Mouse (Mus musculus) mouse trophoblast stem cell (cell line): ENCODE data around the gene Tmem203.

Source experiments
- in situ Hi-C, 2 experiments: fragments of 300-500 bp; cut with MseI, MboI; formaldehyde crosslinking; loops; 2 replicates in 1 of 2; 3 replicates in 1 of 2; pipeline ENCODE4 v1.15.1; 2025

Tmem203 gene

GRCm38 (mm10) chr2:25263623-25264285 is 8.5 kb downstream of the Tmem203 start:
- in situ Hi-C loops = no loop called here

DNA sequence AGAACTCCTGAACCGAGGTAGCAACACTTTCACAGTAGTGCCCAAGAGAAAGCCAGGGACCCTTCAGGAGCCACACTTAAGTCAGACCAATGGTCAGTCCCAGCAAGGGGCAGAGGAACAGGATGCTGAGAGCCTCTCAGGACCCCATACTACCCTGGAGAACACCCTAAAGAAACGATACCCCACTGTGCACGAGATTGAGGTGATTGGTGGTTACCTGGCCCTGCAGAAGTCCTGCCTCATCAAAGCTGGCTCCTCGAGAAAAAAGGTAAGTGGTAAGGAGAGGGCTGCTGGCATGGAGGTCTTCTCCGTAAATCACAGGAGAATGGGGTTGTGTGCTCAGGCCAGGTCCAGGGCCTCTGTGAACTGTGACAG is 9.0 kb downstream of the Tmem203 start:
- in situ Hi-C loops = no loop called here

DNA sequence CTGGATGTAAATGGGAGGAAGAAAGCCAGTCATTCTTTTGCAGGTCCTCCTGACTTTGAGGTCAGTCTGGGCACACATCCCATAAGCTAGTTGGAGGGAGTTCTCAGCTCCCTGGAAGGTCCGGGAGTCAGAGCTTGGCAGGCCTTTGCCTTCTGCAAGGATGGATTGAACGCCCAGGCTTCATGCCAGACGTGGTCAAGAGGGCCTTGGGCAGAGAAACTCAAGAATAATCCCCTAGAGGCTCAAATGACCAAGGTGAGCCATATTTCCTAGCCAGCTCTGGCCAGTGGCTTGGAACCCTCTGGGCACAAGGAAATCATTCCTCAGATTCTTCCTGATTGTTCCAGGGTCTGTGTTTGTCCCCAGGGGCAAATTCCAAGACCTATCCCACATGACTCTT is 9.6 kb downstream of the Tmem203 start:
- in situ Hi-C loops = no loop called here

DNA sequence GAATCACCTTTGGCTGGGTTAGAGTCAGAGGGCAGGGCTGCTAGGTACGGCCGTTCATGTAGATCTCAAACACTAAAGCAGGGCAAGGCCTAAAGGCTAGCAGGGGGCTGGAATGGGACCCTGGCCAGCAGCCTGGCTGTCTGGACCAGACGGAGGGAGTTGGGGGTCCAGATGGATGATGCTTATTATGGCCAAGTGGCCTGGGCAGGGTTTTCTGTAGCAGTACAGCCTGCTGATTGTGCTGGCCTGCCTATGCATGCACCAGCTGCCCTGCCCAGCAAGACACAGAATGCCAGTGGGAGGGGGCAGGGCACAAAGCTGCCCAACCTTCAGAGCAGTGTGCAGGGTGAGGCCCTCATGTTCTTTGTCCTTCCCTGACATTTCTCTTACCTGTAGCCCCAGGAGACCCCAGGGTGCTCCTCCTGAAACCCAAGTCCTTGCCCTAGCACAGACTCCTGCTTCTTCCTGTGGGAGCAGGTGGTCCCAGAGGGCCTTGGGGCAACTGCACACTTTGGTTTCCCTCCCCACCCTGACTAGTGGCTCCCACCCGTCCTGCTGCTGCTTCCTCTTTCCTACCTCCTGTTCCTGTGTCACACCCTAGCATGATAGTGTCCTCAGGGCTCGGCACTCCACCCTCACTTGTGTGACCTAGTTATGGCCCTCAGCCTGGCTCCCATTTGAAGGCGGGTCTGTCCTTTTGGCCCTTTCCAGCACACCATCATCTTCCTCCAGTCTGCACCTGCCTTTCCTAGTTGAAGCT is 10.8 kb downstream of the Tmem203 start:
- in situ Hi-C loops = no loop called here

- in situ Hi-C loops = no loop called here
Observed at GRCm38 (mm10) chr2:25266720-25267119, 11.5 kb downstream of the Tmem203 start.

DNA sequence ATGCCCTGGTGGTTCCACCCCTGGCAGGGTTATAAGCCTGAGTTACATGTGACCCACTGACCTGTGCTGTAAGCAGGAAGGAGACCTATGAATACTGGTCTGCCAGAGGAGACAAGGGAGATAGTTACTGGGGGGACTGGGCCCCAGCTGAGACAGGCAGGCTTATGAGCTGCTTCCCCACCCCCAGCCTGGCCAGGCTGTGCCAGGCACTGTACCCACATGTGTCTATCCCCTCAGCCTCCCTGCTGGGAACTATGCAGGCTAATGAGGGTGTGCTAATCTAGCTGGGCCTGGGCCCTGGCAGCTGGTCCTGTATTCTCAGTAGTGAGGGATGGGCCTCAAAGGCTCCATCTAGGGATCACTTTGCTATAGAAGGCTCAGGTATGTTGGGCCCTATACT is 12.0 kb downstream of the Tmem203 start:
- in situ Hi-C loops = no loop called here

GRCm38 (mm10) chr2:25267746-25268309 is 12.6 kb downstream of the Tmem203 start:
- in situ Hi-C loops = no loop called here

- in situ Hi-C loops = no loop called here
Observed at GRCm38 (mm10) chr2:25271827-25272511, 16.7 kb downstream of the Tmem203 start, which contains the start of the genes Ssna1 and Anapc2. Gene Ssna1 (minus strand): TSS chr2:25272438. Gene Anapc2 (plus strand): TSS chr2:25272478.

GRCm38 (mm10) chr2:25272515-25272914 is 17.3 kb downstream of the Tmem203 start:
- in situ Hi-C loops = no loop called here

DNA sequence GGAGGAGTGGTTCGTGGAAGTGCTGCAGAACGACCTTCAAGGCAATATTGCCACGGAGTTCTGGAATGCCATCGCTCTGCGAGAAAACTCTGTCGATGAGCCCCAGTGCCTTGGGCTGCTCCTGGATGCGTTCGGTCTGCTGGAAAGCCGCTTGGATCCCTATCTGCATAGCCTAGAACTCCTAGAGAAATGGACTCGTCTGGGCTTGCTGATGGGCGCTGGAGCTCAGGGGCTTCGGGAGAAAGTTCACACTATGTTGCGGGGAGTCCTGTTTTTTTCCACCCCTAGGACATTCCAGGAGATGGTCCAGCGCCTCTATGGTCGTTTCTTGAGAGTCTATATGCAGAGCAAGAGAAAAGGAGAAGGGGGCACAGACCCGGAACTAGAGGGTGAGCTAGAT is 17.8 kb downstream of the Tmem203 start:
- in situ Hi-C loops = no loop called here

GRCm38 (mm10) chr2:25278928-25279882 is 24.0 kb downstream of the Tmem203 start:
- in situ Hi-C loops = no loop called here

GRCm38 (mm10) chr2:25285551-25285950 is 30.3 kb downstream of the Tmem203 start:
- in situ Hi-C loops = no loop called here

DNA sequence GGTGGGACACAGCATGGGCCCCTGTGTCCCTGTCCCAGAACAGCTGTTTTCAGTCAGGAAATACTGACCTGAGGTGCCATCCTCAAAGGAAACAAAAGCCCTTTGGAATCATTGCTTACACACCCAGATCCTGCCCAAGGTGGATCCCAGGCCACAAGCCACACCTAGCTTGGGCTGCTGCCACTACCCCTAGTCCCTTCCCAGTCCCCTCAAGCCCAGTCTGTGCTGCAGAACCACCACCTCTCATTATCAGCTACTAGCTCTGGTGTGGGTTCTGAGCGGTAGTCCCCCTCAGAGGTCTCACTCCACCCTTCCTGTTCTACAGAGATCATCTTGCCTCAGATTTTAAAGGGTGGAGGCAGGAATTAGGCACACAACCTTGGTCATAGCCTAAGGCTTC is 31.1 kb downstream of the Tmem203 start:
- in situ Hi-C loops = no loop called here

- in situ Hi-C loops = no loop called here
Observed at GRCm38 (mm10) chr2:25286837-25287636, 31.8 kb downstream of the Tmem203 start.

- in situ Hi-C loops = no loop called here
Observed at GRCm38 (mm10) chr2:25287927-25288649, 32.8 kb downstream of the Tmem203 start, which contains the start of gene Tmem210. Gene Tmem210 (plus strand): TSS chr2:25288145.

- in situ Hi-C loops = no loop called here
Observed at GRCm38 (mm10) chr2:25288734-25289345, 33.6 kb downstream of the Tmem203 start.

DNA sequence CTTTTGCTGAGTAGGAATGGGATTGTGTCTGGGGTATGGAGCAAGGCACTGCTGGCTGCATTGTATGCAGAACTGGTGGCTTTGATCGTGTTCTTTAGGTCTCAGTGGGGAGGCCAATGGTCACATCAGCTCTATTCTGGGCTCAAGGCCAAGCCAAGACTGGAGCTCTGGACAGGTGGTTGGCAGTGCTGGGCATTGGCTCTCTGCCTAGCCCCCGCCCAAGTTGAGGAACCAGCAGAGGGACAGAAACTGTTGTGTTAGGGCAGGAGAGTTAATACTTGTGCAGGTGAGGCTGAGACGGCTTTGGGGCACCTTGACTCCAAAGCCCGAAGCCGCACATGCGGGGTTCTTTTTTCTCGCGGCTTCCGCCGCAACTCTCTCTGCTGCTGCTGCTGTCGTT is 34.4 kb downstream of the Tmem203 start, which contains the start of gene Lrrc26:
TSS of gene Lrrc26 (plus strand) at position 265 of the 400 bp plus-strand sequence.
- in situ Hi-C loops = no loop called here

- in situ Hi-C loops = no loop called here
Observed at GRCm38 (mm10) chr2:25290101-25290815, 35.0 kb downstream of the Tmem203 start.
